Mouse (Mus musculus) embryonic fibroblast, embryonic 13.5 days (primary cell): ENCODE data around the gene Zfx. TPM values are rescaled to one million over a fixed set of nuclear protein-coding genes. Genes with fewer than 3 reads are reported as not detected.
A peak's percentile ranks its signal among the peaks of the same experiment; 100 is the strongest.

ENCODE experiments used
- H3K27ac ChIP-seq: 2 replicates; pipeline ENCODE4 v1.5.1; 2012; ENCODE audit warnings: low read length, control low read depth, inconsistent platforms; ENCODE audit not compliant: insufficient read depth
- H3K4me1 ChIP-seq: 2 replicates; pipeline ENCODE4 v1.6.1; 2011; ENCODE audit warnings: low read length; ENCODE audit not compliant: control insufficient read depth, insufficient read depth
- H3K4me3 ChIP-seq: 2 replicates; pipeline ENCODE4 v1.5.1; 2011; ENCODE audit warnings: mild to moderate bottlenecking, control low read depth, low read length; ENCODE audit not compliant: insufficient read depth
- CTCF ChIP-seq: IDR thresholded peaks from 2 replicates; pipeline ENCODE4 v1.5.1; 2011; ENCODE audit warnings: mild to moderate bottlenecking, control low read depth, low read length, moderate library complexity, borderline replicate concordance; ENCODE audit not compliant: insufficient read depth
- POLR2A ChIP-seq: IDR thresholded peaks from 2 replicates; pipeline ENCODE4 v1.6.1; 2011; ENCODE audit warnings: low read depth, mild to moderate bottlenecking, control low read depth, low read length, moderate library complexity
- polyA plus RNA-seq: library from polyadenylated mRNA; stranded (reverse); fragments of >200 nt; gene quantifications from 2 replicates; pipeline ENCODE4 v1.2.4, GENCODE M21; 2011; ENCODE audit warnings: low read depth; ENCODE audit not compliant: missing spikeins, insufficient read length

Gene Zfx
- polyA plus RNA-seq, 1 experiment = 39.5 TPM

DNA sequence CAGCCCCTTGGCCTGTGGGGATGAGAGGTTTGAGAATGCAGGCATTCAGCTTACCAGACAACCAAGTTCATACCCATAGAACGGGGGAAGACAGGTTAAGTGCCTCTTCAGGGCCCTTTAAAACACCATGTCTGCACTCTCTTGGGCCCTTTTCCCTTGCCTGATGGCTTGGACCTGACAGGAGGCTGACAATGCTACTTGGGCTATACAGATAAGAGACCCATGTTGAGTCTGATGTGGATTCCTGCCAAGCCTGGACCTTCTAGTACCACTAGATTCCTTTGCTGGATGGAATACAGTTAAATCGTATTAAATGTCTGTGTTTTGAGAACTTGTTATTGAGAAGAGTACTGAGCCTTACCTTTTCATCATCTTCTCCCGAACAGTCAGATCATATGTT lies 8.7 kb upstream of the Zfx start:
- no peak overlapping the region for H3K27ac ChIP-seq
- no peaks in the 10 kb centered on the region for H3K4me1 ChIP-seq
- no peak overlapping the region for H3K4me3 ChIP-seq
- TF ChIP-seq CTCF = no peak
- TF ChIP-seq POLR2A = no peak

DNA sequence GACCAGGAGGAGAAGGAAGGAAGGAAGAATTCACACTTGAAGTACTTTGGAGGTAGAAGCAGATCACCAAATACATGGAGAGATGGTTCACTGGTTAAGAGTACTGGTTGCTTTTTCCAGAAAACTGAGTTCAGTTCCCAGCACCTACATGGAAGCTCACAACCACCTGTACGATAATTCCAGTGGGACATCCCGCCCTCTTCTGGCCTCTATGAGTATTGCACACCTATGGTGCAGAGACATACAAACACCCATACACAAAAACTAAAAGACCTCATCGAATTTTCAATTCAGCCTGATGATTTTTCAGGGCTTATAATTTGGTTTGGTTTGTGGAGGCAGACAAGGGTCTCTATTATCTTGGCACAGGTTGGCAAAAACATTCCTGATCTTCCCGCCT lies 6.2 kb upstream of the Zfx start:
- Histone ChIP-seq H3K4me3 (no peak overlapping the region), H3K4me1 (no peaks in the 10 kb centered on the region), H3K27ac (no peak overlapping the region)
- TF ChIP-seq CTCF (no peak), POLR2A (no peak)

DNA sequence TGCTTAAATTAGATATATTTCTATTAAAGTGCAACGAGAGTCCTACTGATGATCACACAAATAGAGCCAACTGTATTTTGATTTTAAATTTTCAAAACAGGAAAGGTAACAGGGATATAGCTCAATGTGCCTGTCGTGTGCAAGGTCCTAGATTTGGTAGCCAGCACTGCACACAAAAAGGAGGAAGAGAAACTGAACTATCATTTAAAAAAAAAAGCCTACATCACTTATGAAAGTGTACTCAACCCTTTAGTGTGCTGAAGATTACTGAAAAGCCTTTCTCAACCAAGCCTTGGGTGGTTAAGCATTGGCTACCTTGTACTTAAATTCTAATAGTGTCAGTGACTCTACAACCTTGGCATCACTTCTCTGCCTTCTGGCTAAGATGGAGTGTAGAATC lies 2.4 kb upstream of the Zfx start:
- H3K27ac ChIP-seq = no peak overlapping the region
- H3K4me1 ChIP-seq = no peaks in the 10 kb centered on the region
- H3K4me3 ChIP-seq = no peak overlapping the region
- TF ChIP-seq POLR2A = no peak
- TF ChIP-seq CTCF = no peak

DNA sequence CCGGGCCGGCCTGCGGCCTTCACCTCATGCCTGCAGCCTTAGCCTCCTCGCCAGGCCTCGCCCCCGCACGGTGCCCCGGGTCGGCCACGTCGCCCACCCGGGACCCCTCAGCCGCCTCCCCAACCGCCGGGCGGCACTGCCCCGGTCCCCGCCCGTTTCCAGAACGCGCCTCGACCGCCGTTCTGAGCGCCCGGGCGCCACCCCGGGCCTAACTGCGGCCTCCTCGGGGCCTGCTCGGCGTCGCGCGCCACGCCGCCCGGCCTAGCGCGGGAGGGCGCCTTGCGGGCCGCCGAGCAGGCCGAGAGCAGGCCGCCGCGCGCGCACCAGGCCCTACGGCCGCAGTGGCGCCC lies 818 bp downstream of the Zfx start:
- Histone ChIP-seq H3K4me1 (no peaks in the 10 kb centered on the region), H3K4me3 (peak overlapping the region; percentile 97), H3K27ac (peak overlapping the region; percentile 98)
- TF ChIP-seq POLR2A (no peak), CTCF (no peak)

DNA sequence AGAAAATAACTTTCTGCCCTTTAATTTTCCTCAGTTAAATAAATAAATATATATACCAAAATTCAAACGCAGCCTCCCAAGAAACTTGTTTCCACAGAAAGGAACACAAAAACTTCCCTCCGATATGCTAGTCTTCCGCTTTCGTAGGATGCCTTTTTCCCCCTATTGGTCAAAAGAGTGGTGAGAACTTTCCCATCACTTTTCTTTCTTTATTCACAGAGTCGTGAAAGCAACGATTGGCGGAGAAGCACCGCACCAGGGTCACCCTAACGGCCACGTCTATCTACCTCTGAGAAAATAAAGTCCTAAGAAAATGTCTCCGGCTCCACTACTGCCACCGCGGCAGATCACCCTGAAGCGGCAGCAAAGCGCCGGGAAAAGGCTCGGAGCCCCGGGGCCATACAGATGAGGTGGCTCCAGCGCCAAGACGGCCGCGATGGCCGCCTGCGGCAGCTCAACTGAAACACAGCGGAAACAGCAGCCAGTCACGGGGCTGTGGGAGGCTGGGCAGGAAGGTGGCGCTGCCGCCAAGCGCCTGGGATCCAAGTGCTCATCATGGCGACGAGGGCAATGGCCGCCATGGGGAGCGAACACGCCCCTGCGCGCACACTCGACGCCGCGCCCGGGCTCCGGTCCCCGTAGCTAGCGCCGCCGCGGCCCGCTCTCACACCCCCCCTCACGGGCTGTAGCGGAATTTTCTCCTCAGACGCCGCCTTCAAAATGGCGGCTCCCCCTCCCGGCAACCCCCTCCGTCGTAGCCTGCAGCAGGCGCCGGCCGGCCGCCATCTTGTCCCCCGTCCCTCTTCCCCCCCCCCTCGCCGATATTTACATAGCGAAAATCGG lies 1.4 kb downstream of the Zfx start:
- Histone ChIP-seq H3K27ac (peak overlapping the region; percentile 98), H3K4me3 (peak overlapping the region; percentile 97), H3K4me1 (no peaks in the 10 kb centered on the region)
- TF ChIP-seq POLR2A (peak; percentile 47), CTCF (0 out of 2 replicates have a peak, but pooled peaks have one; percentile 18)

DNA sequence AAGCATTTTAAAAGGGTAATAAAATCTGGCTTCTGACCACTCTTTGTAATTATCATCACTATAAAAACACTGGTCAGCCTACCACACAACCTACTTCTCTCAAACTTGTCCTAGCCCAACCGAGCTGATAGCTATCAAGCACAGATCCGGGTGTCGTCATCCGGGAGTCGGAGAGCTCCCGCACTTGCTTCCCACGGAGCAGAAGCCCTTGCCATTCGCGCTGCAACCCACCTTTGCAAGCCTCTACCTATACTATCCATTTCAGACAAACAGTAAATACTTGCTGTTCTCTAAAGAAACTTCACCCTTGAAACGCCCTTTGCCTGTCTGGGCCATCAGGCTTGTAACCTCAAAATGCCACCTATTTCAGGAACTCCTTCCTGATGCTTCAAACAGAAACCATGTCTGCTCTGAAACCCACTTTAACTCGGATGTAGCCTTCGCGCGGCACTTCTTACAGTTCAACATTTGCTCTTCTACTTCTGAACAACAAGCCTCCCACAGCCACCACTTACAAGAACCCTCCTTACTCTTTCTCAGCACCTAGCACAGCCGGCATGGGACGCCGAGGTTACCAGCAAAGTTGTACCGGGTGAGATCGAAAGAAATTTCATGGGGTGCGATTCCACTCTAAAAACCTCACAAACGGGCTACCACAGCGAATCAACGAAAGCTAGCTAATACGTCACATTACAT lies 2.2 kb downstream of the Zfx start:
- Histone ChIP-seq H3K4me1 (no peaks in the 10 kb centered on the region), H3K27ac (peak overlapping the region; percentile 98), H3K4me3 (peak overlapping the region; percentile 97)
- TF ChIP-seq POLR2A = no peak
- TF ChIP-seq CTCF = no peak

DNA sequence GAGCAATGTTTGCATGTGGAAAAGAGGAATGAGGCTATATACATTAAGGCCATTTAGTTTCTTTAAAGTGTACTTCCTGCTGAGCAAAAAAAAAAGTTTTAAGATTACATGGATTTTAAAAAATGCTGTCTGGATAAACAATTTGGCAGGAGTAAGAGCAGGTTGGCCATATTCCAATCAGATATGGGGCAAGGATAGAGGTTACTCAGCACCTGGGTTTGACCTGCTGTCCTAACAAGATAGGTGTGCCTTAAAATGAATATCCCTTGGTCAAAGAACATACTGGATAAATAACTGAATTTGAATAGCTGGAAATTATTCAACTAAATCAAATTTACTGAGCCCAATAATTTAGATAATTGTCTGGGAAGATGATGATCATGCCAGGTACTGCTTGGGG lies 5.2 kb downstream of the Zfx start:
- H3K27ac ChIP-seq = no peak overlapping the region
- H3K4me3 ChIP-seq = no peak overlapping the region
- H3K4me1 ChIP-seq = no peaks in the 10 kb centered on the region
- TF ChIP-seq CTCF = no peak
- no peak for TF ChIP-seq POLR2A

DNA sequence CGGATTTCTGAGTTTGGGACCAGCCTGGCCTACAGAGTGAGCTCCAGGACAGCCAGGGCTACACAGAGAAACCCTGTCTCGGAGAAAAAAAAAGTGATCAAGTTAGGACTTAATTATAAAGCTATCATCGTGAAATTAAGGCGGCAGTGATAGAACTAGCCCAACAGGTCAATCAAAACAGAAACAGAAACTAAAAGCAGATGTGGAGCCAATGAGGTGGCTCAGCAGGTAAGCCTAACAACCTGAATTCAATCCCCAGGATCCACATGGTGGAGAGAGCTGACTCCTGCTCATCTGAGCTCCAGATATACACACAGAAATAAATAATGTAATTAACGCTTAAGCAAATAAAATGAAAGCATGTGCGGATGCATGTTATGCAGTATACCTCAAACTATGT lies 7.6 kb downstream of the Zfx start:
- Histone ChIP-seq H3K4me1 (no peaks in the 10 kb centered on the region), H3K27ac (no peak overlapping the region), H3K4me3 (no peak overlapping the region)
- TF ChIP-seq POLR2A = no peak
- TF ChIP-seq CTCF = no peak

DNA sequence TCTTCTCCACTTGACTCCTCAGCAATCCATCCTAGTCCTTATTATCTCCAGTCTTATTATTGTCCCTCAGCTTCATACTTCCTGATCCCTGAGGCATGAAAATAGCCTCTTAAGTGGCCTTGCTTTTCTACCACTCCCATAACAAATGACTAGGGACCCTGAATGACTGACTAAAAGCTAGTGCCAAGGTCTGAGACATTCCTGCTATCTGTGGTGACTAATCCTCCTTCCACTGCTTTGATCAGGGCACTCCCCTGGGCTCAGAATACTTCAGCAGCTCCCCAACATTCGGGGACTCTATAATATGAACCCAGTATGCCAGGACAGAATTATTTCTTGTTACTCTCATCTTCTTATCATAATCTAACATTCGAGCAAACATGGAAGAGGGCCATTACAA lies 17.5 kb downstream of the Zfx start:
- no peak overlapping the region for H3K27ac ChIP-seq
- no peak for TF ChIP-seq CTCF
- TF ChIP-seq POLR2A = no peak
- H3K4me3 ChIP-seq = no peak overlapping the region
- H3K4me1 ChIP-seq = no peaks in the 10 kb centered on the region

DNA sequence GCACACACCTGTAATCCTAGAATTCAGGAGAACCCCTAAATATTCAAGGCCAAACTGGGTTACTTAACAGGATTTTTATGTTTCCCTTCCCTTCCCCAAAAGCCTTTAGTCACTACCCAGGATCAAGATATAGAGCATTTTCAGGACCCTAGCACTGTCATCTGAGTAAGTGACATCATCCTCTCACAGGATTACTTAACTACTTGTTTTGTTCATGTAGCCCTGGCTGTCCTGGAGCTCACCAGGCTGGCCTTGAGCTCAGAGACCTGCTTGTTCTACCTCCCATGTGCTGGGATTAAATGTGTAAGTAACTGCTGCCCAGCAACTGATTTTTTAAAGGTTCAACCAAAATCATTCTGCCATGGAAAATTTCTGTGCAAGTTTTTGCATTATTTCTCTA lies 20.6 kb downstream of the Zfx start:
- no peaks in the 10 kb centered on the region for H3K4me1 ChIP-seq
- no peak for TF ChIP-seq POLR2A
- TF ChIP-seq CTCF = no peak
- no peak overlapping the region for H3K4me3 ChIP-seq
- no peak overlapping the region for H3K27ac ChIP-seq
